Mouse (Mus musculus): ENCODE data around the gene Lipe.

Gene Lipe

GRCm38 (mm10) chr7:25385259-25385658 is 13.3 kb downstream of the Lipe start:
- no peak for DNase-seq

GRCm38 (mm10) chr7:25384818-25385217 is 13.7 kb downstream of the Lipe start:
- DNase-seq: peak in 1 of 2 experiments; percentile 17

- DNase-seq: no peak
These were observed 14.2 kb downstream of the Lipe start for GRCm38 (mm10) chr7:25384318-25384717.

GRCm38 (mm10) chr7:25383891-25384290 is 14.6 kb downstream of the Lipe start:
- no peak for DNase-seq

- no peak for DNase-seq
These were observed 15.1 kb downstream of the Lipe start for GRCm38 (mm10) chr7:25383385-25383784.

- DNase-seq: no peak
These were observed 16.0 kb downstream of the Lipe start for GRCm38 (mm10) chr7:25382541-25382940.

- DNase-seq: no peak
These were observed 17.2 kb downstream of the Lipe start for GRCm38 (mm10) chr7:25381284-25381680.

GRCm38 (mm10) chr7:25380392-25381283 is 17.9 kb downstream of the Lipe start:
- peak; percentile 12 to 16 for DNase-seq

- DNase-seq: peak; percentile 74 to 77
These were observed 18.8 kb downstream of the Lipe start for GRCm38 (mm10) chr7:25379551-25380351.

GRCm38 (mm10) chr7:25378181-25379100 is 20.1 kb downstream of the Lipe start:
- DNase-seq: no peak

- DNase-seq: no peak
These were observed 21.3 kb downstream of the Lipe start for GRCm38 (mm10) chr7:25377100-25377700.

GRCm38 (mm10) chr7:25376556-25376955 is 22.0 kb downstream of the Lipe start:
- DNase-seq: no peak

GRCm38 (mm10) chr7:25372441-25372840 is 26.1 kb downstream of the Lipe start:
- no peak for DNase-seq

GRCm38 (mm10) chr7:25369058-25369749 is 29.3 kb downstream of the Lipe start, which contains the start of gene Cnfn:
Cnfn (minus strand) TSS chr7:25369724.
- no peak for DNase-seq

- no peak for DNase-seq
These were observed 30.2 kb downstream of the Lipe start for GRCm38 (mm10) chr7:25368333-25368732.

- DNase-seq: peak; percentile 31 to 40
These were observed 30.7 kb downstream of the Lipe start for GRCm38 (mm10) chr7:25367632-25368293.

- no peak for DNase-seq
These were observed 32.4 kb downstream of the Lipe start for GRCm38 (mm10) chr7:25365937-25366625.

- no peak for DNase-seq
These were observed 34.9 kb downstream of the Lipe start for GRCm38 (mm10) chr7:25363632-25364031.

- no peak for DNase-seq
These were observed 35.4 kb downstream of the Lipe start for GRCm38 (mm10) chr7:25363151-25363550.

GRCm38 (mm10) chr7:25358721-25359206 is 39.7 kb downstream of the Lipe start:
- no peak for DNase-seq
